Mouse (Mus musculus) induced T-regulatory cell, adult 2 months (primary cell): ENCODE measurements around the gene Smarce1.
"Not testable (repeated sequence)": the region's sequence is repeated elsewhere in the genome, so short reads cannot be mapped to it uniquely, and the experiment has no call there.

Experiments
- DNase-seq: peaks from one replicate; pipeline ENCODE4 v3.0.0-alpha.2; 2012; ENCODE audit warnings: low read depth

Smarce1 gene

DNA sequence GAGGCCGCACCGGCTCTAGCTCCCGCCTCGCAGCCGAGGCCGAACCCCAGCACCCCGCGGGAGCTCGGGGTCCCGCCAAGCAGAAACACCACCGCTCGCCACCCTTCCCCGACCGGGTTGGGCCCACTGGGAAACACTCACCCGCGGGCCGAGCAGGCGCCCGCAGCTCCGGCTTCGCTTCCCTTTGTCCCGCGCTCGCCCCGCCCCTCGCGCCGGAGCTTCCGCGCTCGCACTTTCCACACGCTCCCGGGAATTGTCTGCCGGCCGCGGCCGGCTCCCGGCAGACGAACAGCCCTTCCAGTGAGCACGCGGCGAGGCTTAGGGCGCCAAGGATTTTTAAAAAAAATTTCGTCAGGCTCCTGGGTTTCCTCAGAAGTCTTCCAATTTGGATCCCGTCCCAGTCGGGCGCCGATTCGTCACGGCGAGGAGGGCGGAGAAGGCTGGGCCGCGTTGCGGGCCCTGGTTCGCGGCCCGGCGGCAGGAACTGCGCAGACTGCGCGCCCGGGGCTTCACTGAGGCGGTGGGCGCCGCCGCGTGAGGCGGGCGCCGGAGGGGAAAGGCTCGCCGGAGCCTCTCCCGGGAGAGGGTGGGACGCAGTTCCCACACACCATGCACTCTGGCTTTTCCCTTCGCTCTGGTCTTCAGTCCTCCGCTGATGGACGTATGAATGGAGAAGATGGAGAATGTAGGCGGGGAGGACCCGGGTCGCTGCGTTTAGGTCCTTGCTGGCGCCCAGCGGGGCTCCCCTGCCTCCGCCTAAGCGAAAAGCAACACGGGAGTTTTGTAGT, at the start of gene Smarce1:
Gene Smarce1 (minus strand): TSS at position 757 of the 788 bp plus-strand sequence.
- DNase-seq = peak; percentile 93

DNA sequence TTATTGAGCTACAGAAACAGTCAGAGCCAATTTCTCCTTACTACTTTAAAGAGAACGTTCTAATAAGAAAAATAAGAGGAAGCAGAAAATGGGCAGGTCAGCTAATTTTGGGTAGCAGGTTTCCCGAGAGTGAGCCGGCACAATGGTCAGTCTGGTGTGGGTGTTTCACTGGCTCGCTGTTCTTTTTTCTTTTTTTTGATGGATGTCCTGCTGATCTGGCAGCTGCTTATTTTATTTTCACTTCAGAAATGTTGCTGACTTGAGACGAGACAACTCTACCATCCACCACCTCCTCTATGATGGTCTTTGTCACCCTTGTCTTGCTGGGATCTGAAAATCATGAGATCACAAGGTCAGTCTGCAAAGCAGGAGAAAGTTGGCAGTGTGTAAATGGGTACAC, 49.2 kb upstream of the Smarce1 start:
- DNase-seq = no peak

DNA sequence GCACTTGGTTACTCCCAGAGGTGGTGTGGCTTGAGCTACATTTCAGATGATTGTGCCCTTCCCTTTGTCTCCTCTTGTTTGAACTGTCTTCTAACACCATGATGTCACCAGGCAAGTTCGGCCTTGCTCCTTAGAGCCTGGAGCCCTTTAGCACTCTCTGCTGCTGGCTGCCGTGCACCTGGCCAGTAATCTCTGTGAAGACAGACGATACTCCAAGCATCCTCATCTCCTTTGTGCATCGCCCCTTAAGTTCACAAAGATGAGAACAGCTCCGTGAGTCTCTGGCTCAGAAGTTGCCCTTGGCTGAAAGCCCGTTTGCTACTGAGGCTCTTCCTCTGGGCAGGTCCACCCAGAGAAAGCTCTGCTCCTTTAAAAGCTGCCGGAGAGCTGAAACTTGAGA, 46.0 kb upstream of the Smarce1 start:
- no peak for DNase-seq

GRCm38 (mm10) chr11:99275624-99276023, 44.8 kb upstream of the Smarce1 start:
- DNase-seq = no peak

- no peak for DNase-seq
Observed at GRCm38 (mm10) chr11:99272721-99273120, 41.9 kb upstream of the Smarce1 start.

DNA sequence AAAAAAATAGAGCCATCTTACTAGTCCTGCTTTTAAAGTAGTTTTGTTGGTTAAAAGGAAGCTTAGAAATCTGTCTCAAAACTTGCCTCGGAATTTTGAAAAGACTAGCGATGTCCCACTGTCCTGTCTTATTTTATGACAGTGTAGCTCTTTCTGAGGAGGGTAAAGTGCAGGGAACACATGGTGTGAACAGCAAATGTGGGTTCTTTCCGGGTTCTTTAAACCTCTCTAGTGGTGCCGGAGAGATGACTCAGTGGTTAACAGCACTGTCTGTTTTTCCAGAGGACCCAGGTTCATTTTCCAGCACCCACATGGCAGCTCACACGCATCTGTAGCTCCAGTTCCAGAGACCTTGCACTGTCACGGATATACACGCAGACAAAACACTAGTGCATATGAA, 38.4 kb upstream of the Smarce1 start:
- DNase-seq = no peak

DNA sequence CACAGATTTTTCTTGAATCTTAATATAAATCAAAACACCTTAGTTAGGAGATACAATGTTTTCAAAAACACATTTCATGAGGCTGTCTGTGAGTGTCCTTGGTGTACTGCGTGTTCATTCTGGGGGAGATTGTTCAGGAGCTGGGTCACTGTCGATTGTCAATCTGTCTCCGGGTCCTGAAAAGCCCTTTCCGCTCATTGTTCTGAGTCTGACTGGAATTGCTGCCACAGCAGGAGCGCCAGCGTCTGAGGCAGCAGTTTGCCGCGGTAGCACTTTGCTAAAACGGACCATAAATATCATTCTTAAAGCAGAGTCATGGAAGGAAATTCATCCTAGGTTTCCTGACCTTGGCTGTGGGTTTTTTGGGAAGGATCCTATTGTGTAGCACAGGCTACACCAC, 35.0 kb upstream of the Smarce1 start:
- no peak for DNase-seq

GRCm38 (mm10) chr11:99265220-99265619, 34.4 kb upstream of the Smarce1 start:
- DNase-seq = no peak

DNA sequence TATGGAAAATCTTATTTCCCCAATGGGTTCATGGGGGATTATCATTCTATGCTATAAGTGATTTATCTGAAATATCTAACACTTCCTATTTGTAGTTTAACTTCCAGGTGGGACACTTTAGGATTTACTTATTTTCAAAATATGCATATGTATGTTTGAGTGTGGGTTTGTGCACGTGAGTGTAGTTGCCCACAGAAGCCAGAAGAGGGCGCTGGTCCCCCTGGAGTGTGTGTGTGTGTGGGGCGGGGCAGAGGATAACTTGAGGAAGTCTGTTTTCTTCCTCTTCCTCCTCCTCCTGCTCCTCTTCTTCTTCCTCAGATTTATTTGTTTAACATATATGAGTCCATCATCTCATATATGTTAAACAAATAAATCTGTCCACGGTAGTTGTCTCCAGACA, 25.4 kb upstream of the Smarce1 start:
- DNase-seq = peak; percentile 34

GRCm38 (mm10) chr11:99255316-99255715, 24.5 kb upstream of the Smarce1 start:
- peak; percentile 80 for DNase-seq

DNA sequence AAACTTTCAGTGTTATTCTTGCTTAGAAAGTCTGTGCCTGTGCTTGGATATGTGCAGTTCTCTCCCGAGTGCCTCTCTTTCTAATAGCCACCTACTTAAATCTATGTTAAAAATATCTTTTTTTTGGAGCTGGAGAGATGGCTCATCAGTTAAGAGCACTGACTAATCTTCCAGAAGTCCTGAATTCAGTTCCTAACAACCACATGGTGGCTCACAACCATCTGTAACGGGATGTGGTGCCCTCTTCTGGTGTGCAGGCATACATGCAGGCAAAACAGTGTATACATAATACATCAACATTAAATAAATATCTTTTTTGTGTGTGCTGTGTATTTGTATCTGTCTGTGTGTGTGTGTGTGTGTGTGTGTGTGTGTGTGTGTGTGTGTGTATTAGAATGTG, 23.1 kb upstream of the Smarce1 start:
- DNase-seq = no peak

- no peak for DNase-seq
Observed at GRCm38 (mm10) chr11:99252671-99253070, 21.9 kb upstream of the Smarce1 start.

GRCm38 (mm10) chr11:99250666-99251065, 19.8 kb upstream of the Smarce1 start:
- DNase-seq = peak; percentile 44

- no peak for DNase-seq
Observed at GRCm38 (mm10) chr11:99250241-99250640, 19.4 kb upstream of the Smarce1 start.

DNA sequence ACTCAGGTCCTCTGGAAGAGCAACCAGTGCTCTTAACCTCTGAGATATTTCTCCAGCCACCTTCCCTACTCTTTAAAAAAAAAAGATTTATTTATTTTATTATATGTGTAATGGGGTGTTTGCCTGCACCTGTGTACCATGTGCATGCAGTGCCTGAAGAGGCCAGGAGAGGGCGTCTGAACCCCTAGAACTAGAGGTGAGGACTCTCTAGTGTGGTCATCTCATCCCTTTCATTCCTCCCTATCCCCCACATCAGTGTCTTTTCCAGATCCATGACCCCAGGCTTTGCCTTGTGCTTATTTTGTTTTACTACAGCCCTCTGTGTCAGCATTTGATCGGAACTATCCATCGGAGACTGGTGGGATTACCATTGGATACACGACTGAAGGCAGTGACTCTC, 18.3 kb upstream of the Smarce1 start:
- DNase-seq = peak; percentile 75

DNA sequence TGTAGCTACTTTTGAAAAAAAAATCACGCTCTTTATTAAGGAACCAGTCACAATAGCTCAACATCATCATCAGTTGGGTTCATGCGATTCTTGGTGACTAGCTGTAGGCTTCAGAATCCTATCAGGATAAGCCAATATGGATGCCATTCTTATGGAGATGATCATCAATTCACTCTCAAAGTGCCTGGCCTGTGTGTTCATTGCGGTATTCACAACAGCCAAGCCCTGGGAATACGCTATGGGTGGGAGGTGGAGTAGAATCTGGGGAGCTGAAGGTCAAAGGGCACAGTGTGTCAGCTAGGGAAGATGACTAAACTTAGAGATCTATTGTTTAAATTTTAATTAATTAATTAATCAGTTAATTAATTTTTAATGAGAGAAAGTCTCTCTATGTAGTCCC, 17.1 kb upstream of the Smarce1 start:
- DNase-seq = no peak

DNA sequence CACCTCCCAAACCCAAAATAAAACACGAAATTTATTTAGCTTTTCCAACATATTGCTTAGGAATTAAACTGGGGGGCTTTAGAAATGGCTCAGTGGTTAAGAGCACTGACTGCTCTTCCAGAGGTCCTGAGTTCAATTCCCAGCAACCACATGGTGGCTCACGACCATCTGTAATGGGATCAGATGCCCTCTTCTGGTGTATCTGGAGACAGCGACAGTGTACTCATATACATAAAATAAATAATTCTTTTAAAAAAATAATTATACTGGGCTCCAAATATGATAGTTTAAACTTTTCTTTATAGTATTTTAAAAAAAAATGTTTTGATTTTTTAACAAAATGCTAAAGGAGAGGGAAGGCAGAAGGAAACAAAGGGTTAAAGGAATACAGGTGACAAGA, 13.7 kb upstream of the Smarce1 start:
- not testable (repeated sequence) for DNase-seq

GRCm38 (mm10) chr11:99243820-99244374, 13.1 kb upstream of the Smarce1 start, which contains the start of gene Krt222:
Gene Krt222, minus strand, starts transcription at chr11:99244085.
- peak; percentile 58 for DNase-seq

DNA sequence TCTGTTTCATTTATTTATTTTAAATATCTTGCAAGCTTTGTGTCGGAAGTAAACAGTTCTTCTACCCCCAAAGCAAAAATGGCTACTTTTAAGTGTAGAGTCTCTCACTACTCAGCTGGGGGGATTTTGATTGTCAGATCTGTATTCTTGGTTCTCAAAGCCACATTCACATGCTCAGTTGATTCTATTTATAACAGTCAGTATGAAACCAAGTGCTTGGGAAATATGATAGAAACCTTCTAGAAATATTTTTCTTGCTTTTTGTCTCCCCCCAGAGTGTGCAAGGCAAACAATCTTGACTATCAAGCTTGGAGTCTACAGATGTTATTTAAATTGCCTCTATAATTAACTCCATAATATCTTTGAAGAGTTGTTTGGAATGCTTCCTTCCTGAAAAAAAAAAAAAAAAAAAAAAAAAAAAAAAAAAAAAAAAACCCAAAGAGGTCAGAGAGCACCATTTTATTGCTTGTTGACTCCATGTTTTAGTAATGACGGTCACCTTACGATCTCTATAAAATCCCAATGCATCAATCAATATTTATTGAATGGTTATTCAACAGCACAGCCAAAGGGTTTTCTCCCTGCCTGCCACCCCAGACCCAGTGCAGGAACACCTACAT, 12.5 kb upstream of the Smarce1 start:
- no peak for DNase-seq

DNA sequence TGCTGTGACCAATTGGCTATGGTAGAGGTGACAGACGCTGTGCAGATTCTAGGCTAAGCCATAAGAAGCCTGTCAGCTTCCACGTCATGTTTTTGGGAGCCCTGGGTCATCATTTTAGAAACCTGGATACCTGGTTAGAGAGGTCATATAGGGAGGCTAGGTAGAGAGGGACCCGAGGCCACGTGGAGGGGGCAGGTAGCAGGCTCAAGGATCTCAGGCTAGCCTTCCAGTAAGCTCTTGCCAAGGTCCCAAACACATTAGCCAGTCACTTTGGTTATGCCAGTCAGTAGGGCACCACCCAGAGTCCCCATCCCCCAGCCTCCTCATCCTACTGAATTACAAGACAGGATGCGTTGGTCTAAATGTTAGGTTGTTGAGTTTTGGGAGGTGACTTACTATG, 11.2 kb upstream of the Smarce1 start:
- DNase-seq = no peak

- DNase-seq = peak; percentile 90
Observed at GRCm38 (mm10) chr11:99238468-99238867, 7.7 kb upstream of the Smarce1 start.

DNA sequence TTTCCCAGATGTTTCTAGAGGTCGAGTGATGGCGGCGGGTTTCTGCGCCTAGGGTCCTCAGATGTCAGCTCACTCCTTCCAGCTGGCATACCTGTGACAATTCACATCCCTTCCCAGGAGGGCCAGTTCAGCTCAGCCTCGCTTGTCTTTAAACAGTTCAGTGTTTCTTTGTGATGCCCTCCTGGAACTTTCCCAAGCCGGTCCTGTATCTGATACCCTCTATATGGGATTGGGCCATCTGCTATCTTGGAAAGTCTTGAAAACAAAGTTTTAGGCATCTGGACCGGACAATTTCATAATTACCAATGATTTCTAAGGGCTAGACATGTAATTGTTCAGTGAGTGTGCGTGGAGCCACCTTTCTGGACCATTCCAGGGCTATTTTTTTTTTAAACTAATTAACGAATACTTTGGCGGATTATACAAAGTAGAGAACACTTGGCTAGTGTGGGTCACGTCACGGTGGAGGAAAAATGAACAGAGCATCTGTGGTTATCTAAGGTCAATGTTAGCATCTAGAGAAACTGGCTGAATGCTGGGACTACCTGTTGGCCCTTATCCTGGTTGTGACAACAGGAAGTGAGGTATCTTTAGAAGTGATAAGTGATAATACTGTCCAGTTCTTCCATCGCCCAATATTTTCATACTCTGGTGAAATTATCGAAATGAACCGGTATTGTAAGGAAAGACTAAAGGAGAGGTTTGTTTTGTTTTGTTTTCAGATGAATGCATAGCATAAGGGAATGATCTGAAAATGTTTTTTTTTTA, 416 bp upstream of the Smarce1 start:
- DNase-seq = peak; percentile 37
